Mouse (Mus musculus) testis, postnatal 10 days (tissue): Measurements from ENCODE around the gene Il10rb.

Experiments
- DNase-seq: peaks from one replicate; pipeline ENCODE4 v3.0.0; 2021; ENCODE audit warnings: low spot score

Il10rb gene

GRCm38 (mm10) chr16:91450137-91451064 is 44.4 kb downstream of the Il10rb start:
- DNase-seq: no peak

GRCm38 (mm10) chr16:91451949-91452348 is 46.0 kb downstream of the Il10rb start:
- DNase-seq: no peak

- no peak for DNase-seq
These were observed 46.5 kb downstream of the Il10rb start for GRCm38 (mm10) chr16:91452363-91452896.

- no peak for DNase-seq
These were observed 49.9 kb downstream of the Il10rb start for GRCm38 (mm10) chr16:91455868-91456267.

- no peak for DNase-seq
These were observed 52.4 kb downstream of the Il10rb start for GRCm38 (mm10) chr16:91458301-91458746.

GRCm38 (mm10) chr16:91458976-91459375 is 53.0 kb downstream of the Il10rb start:
- DNase-seq: peak; percentile 69

GRCm38 (mm10) chr16:91459396-91459795 is 53.4 kb downstream of the Il10rb start:
- no peak for DNase-seq

GRCm38 (mm10) chr16:91459841-91460370 is 53.9 kb downstream of the Il10rb start:
- no peak for DNase-seq

GRCm38 (mm10) chr16:91461066-91461638 is 55.2 kb downstream of the Il10rb start:
- DNase-seq: no peak

GRCm38 (mm10) chr16:91461773-91462181 is 55.8 kb downstream of the Il10rb start:
- no peak for DNase-seq

- no peak for DNase-seq
These were observed 56.7 kb downstream of the Il10rb start for GRCm38 (mm10) chr16:91462644-91463043.

- DNase-seq: no peak
These were observed 57.4 kb downstream of the Il10rb start for GRCm38 (mm10) chr16:91463400-91463799.

- DNase-seq: no peak
These were observed 58.0 kb downstream of the Il10rb start for GRCm38 (mm10) chr16:91463836-91464400.

GRCm38 (mm10) chr16:91464594-91465504 is 58.9 kb downstream of the Il10rb start:
- peak; percentile 95 for DNase-seq

- DNase-seq: no peak
These were observed 59.7 kb downstream of the Il10rb start for GRCm38 (mm10) chr16:91465505-91466240.

GRCm38 (mm10) chr16:91466566-91466965 is 60.6 kb downstream of the Il10rb start:
- no peak for DNase-seq

GRCm38 (mm10) chr16:91470470-91470869 is 64.5 kb downstream of the Il10rb start:
- DNase-seq: no peak

- DNase-seq: no peak
These were observed 65.5 kb downstream of the Il10rb start for GRCm38 (mm10) chr16:91471481-91471880.
